ENCODE assay signal across 25 mouse cellular contexts in the genomic region with DNA sequence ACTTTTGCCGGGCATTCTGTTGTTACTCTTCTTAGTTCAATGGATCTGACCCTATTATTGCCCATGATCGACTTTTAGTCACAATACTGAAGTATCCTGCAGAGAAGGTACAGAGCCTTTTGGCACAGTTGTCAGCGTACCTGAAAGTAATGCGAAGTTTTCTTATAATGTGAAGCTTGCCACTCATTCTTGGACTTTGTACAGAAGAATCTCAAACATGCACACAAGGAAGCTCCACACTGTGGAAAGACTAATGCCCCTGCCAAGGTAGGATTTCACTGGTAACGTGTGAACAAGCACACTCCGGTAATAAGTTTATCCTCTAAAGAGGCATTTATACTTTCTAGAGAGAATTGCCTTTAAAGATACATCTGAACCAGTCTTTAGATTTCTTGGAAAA.
"Had no signal": no experiment of that assay in that cellular context is flagged by ENCODE, and none has a peak within 500 bp of the region (broad histone marks: within the 10 kb centered on the region; RNA-seq: fewer than 3 reads in every experiment).

No protein-coding gene starts in this region.

- H3K36me3 ChIP-seq: forebrain, embryonic 15.5 days; heart, embryonic 13.5 days; heart, embryonic 15.5 days; hindbrain, embryonic 13.5 days; hindbrain, embryonic 15.5 days; limb, embryonic 10.5 days; limb, embryonic 12.5 days; liver, embryonic 13.5 days; liver, embryonic 15.5 days had no signal

- H3K27me3 ChIP-seq: forebrain, embryonic 15.5 days; heart, embryonic 13.5 days; heart, embryonic 15.5 days; hindbrain, embryonic 13.5 days; hindbrain, embryonic 15.5 days; limb, embryonic 12.5 days; liver, embryonic 13.5 days; liver, embryonic 15.5 days had no signal

- ATAC-seq: forebrain, embryonic 15.5 days; forebrain, postnatal 0 days; hindbrain, postnatal 0 days; intestine, embryonic 16.5 days; liver, postnatal 0 days had no signal

- H3K4me1 ChIP-seq: forebrain, embryonic 15.5 days; heart, embryonic 13.5 days; heart, embryonic 15.5 days; hindbrain, embryonic 13.5 days; hindbrain, embryonic 15.5 days; limb, embryonic 10.5 days; limb, embryonic 12.5 days; liver, embryonic 13.5 days; liver, embryonic 15.5 days had no signal

- DNase-seq: forebrain, postnatal 0 days; gastrocnemius, postnatal 14 days; gastrocnemius, postnatal 36 days; heart, adult 11 months; heart, adult 2 months; heart, postnatal 14 days; heart, postnatal 36 days; liver; liver, embryonic 13.5 days; liver, postnatal 0 days had no signal

- H3K9me3 ChIP-seq: forebrain, embryonic 15.5 days; heart, embryonic 13.5 days; heart, embryonic 15.5 days; hindbrain, embryonic 13.5 days; hindbrain, embryonic 15.5 days; limb, embryonic 10.5 days; limb, embryonic 12.5 days; liver, embryonic 13.5 days; liver, embryonic 15.5 days had no signal

- H3K9ac ChIP-seq: forebrain, embryonic 15.5 days; forebrain, postnatal 0 days; heart, embryonic 13.5 days; heart, embryonic 15.5 days; hindbrain, embryonic 13.5 days; hindbrain, embryonic 15.5 days; limb, embryonic 12.5 days; liver, embryonic 13.5 days; liver, embryonic 15.5 days; liver, postnatal 0 days had no signal

- H3K4me2 ChIP-seq: forebrain, embryonic 15.5 days; heart, embryonic 11.5 days; heart, embryonic 13.5 days; heart, embryonic 15.5 days; hindbrain, embryonic 13.5 days; hindbrain, embryonic 15.5 days; limb, embryonic 12.5 days; liver, embryonic 11.5 days; liver, embryonic 13.5 days; liver, embryonic 15.5 days had no signal

- H3K4me3 ChIP-seq: forebrain, embryonic 15.5 days; heart, adult 2 months; heart, embryonic 13.5 days; heart, embryonic 15.5 days; hindbrain, embryonic 13.5 days; hindbrain, embryonic 15.5 days; layer of hippocampus, adult 2 months; left cerebral cortex, adult 2 months; limb, embryonic 10.5 days; limb, embryonic 12.5 days; liver, embryonic 13.5 days; liver, embryonic 15.5 days had no signal

- H3K27ac ChIP-seq: forebrain, embryonic 15.5 days; heart, adult 2 months; heart, embryonic 13.5 days; heart, embryonic 15.5 days; hindbrain, embryonic 13.5 days; hindbrain, embryonic 15.5 days; hindbrain, postnatal 0 days; kidney, postnatal 0 days; layer of hippocampus, adult 2 months; left cerebral cortex, adult 2 months; limb, embryonic 10.5 days; limb, embryonic 12.5 days; liver, embryonic 13.5 days; liver, embryonic 15.5 days had no signal
